Comparison of ENCODE assay signal across 8 mouse cellular contexts in genomic region chr5:130073026-130073425, GRCm38 (mm10). TPM values are rescaled to one million over a fixed set of nuclear protein-coding genes. Genes with fewer than 3 reads are reported as not detected.
DNase-seq lines count a peak whose midpoint lies in the region; ATAC-seq lines count a peak whose summit lies in the region.

Tpst1 (plus strand) TSS chr5:130073326.

- 85% methylated on average over 6 of the region's 6 CpGs for WGBS in neural tube, embryonic 11.5 days
- 92% methylated on average over 6 of the region's 6 CpGs for WGBS in forebrain, embryonic 10.5 days
- WGBS in intestine, embryonic 15.5 days, result 85% methylated on average over 6 of the region's 6 CpGs
- 96% methylated on average over 6 of the region's 6 CpGs for WGBS in midbrain, embryonic 12.5 days

- H3K4me2 ChIP-seq in neural tube, embryonic 11.5 days (ENCODE audit: low read depth), result no peak within 1 kb of the TSS
- H3K4me2 ChIP-seq in intestine, embryonic 15.5 days (replicated peaks), result no peak within 1 kb of the TSS
- no peak within 1 kb of the TSS for H3K4me2 ChIP-seq in midbrain, embryonic 12.5 days (replicated peaks)

- H3K9ac ChIP-seq in neural tube, embryonic 11.5 days (ENCODE audit: low read length), result no peak within 1 kb of the TSS
- H3K9ac ChIP-seq in intestine, embryonic 15.5 days, result no peak within 1 kb of the TSS
- no peak within 1 kb of the TSS for H3K9ac ChIP-seq in midbrain, embryonic 12.5 days (replicated peaks)

- no peaks in the 10 kb centered on the region for H3K4me1 ChIP-seq in neural tube, embryonic 11.5 days (ENCODE audit: control insufficient read depth, insufficient read depth, low read length)
- H3K4me1 ChIP-seq in forebrain, embryonic 10.5 days, result no peaks in the 10 kb centered on the region
- H3K4me1 ChIP-seq in intestine, embryonic 15.5 days (replicated peaks), result 0 out of 2 replicates have a peak, but pooled peaks cover 4% of the 10 kb centered on the region
- no peaks in the 10 kb centered on the region for H3K4me1 ChIP-seq in midbrain, embryonic 12.5 days

- no peak within 1 kb of the TSS for H3K4me3 ChIP-seq in neural tube, embryonic 11.5 days (ENCODE audit: low read depth, low read length)
- no peak within 1 kb of the TSS for H3K4me3 ChIP-seq in forebrain, embryonic 10.5 days
- H3K4me3 ChIP-seq in intestine, embryonic 15.5 days (replicated peaks), result no peak within 1 kb of the TSS
- no peak within 1 kb of the TSS for H3K4me3 ChIP-seq in midbrain, embryonic 12.5 days

- H3K36me3 ChIP-seq in neural tube, embryonic 11.5 days (ENCODE audit: control insufficient read depth, insufficient read depth, low read length), result no peaks in the 10 kb centered on the region
- H3K36me3 ChIP-seq in forebrain, embryonic 10.5 days (replicated peaks), result no peaks in the 10 kb centered on the region
- H3K36me3 ChIP-seq in intestine, embryonic 15.5 days, result no peaks in the 10 kb centered on the region
- no peaks in the 10 kb centered on the region for H3K36me3 ChIP-seq in midbrain, embryonic 12.5 days

- no peaks in the 10 kb centered on the region for H3K27me3 ChIP-seq in neural tube, embryonic 11.5 days (ENCODE audit: control insufficient read depth, insufficient read depth, low read length)
- peaks cover 7% of the 10 kb centered on the region for H3K27me3 ChIP-seq in forebrain, embryonic 10.5 days (ENCODE audit: poor library complexity, severe bottlenecking)
- no peaks in the 10 kb centered on the region for H3K27me3 ChIP-seq in intestine, embryonic 15.5 days (replicated peaks)
- H3K27me3 ChIP-seq in midbrain, embryonic 12.5 days, result peaks cover 7% of the 10 kb centered on the region; the same call in 1 of the 2 replicates

- no peak for DNase-seq in neural tube, embryonic 11.5 days (ENCODE audit: low spot score)
- no peak for DNase-seq in neural tube, embryonic 10.5 days (ENCODE audit: extremely low spot score, low spot score)
- DNase-seq in forebrain, embryonic 10.5 days (ENCODE audit: extremely low spot score, low spot score), result no peak
- no peak for DNase-seq in spleen, adult 12 weeks (ENCODE audit: low spot score)
- DNase-seq in spleen, postnatal 36 days (ENCODE audit: low spot score in 2 of 2), result no peak
- no peak for DNase-seq in cerebellum, adult 18-20 months

- H3K27ac ChIP-seq in neural tube, embryonic 11.5 days (ENCODE audit: low read depth, low read length), result no peak within 1 kb of the TSS
- H3K27ac ChIP-seq in forebrain, embryonic 10.5 days, result no peak within 1 kb of the TSS
- H3K27ac ChIP-seq in intestine, embryonic 15.5 days, result no peak within 1 kb of the TSS
- no peak within 1 kb of the TSS for H3K27ac ChIP-seq in midbrain, embryonic 12.5 days (replicated peaks)

- no peaks in the 10 kb centered on the region for H3K9me3 ChIP-seq in neural tube, embryonic 11.5 days (ENCODE audit: control insufficient read depth, low read length)
- H3K9me3 ChIP-seq in forebrain, embryonic 10.5 days, result no peaks in the 10 kb centered on the region
- no peaks in the 10 kb centered on the region for H3K9me3 ChIP-seq in intestine, embryonic 15.5 days
- H3K9me3 ChIP-seq in midbrain, embryonic 12.5 days, result no peaks in the 10 kb centered on the region

- ATAC-seq in neural tube, embryonic 11.5 days (ENCODE audit: insufficient read depth, low FRiP score, low TSS enrichment), result no peak
- no peak for ATAC-seq in intestine, embryonic 15.5 days
- no peak for ATAC-seq in midbrain, embryonic 12.5 days (ENCODE audit: low FRiP score, low read depth)

RNA-seq across cellular contexts. Expression of gene Tpst1, which starts in this region (rescaled TPM):
- polyA plus RNA-seq in neural tube, embryonic 11.5 days (2014; fragmentation: Nextera tagmentation; extraction: Ambion mirVana), result 57.0 and 63.1 TPM in 2 replicates
- 54.9 and 57.0 TPM in 2 replicates for polyA plus RNA-seq in forebrain, embryonic 10.5 days (2016; fragmentation: Nextera tagmentation; extraction: Ambion mirVana)
- 53.4 and 59.8 TPM in 2 replicates for polyA plus RNA-seq in intestine, embryonic 15.5 days (2015; fragmentation: Nextera tagmentation; extraction: Ambion mirVana)
- polyA plus RNA-seq in midbrain, embryonic 12.5 days (2016; fragmentation: Nextera tagmentation; extraction: Ambion mirVana), result 63.1 and 65.9 TPM in 2 replicates
